Mouse (Mus musculus) stomach, embryonic 15.5 days (tissue): ENCODE data around the gene Olfr1375. TPM values are rescaled to one million over a fixed set of nuclear protein-coding genes. Genes with fewer than 3 reads are reported as not detected.

Source experiments
- ATAC-seq: fragments of 200-750 bp; cut with Nextera tagmentation; 2 replicates; pipeline ENCODE4 v1.8.0; 2017; ENCODE audit warnings: low read depth, moderate number of reproducible peaks, moderate TSS enrichment; ENCODE audit not compliant: insufficient read depth, low FRiP score
- H3K27ac ChIP-seq: fragments of 300-500 bp; sonication (generic); 2 replicates; pipeline ENCODE4 v1.5.1; 2015; ENCODE audit warnings: mild to moderate bottlenecking, inconsistent platforms
- H3K27me3 ChIP-seq: fragments of 300-500 bp; sonication (generic); replicated peaks from 2 replicates; pipeline ENCODE4 v1.6.1; 2015; ENCODE audit warnings: inconsistent platforms
- H3K36me3 ChIP-seq: fragments of 300-500 bp; sonication (generic); 2 replicates; pipeline ENCODE4 v1.6.1; 2015; ENCODE audit warnings: inconsistent platforms
- H3K4me1 ChIP-seq: fragments of 300-500 bp; sonication (generic); 2 replicates; pipeline ENCODE4 v1.6.1; 2015; ENCODE audit warnings: inconsistent platforms
- H3K4me2 ChIP-seq: fragments of 300-500 bp; sonication (generic); 2 replicates; pipeline ENCODE4 v1.6.1; 2015; ENCODE audit warnings: mild to moderate bottlenecking, inconsistent platforms
- H3K4me3 ChIP-seq: fragments of 300-500 bp; sonication (generic); replicated peaks from 2 replicates; pipeline ENCODE4 v1.5.1; 2015; ENCODE audit warnings: inconsistent platforms
- H3K9ac ChIP-seq: fragments of 300-500 bp; sonication (generic); 2 replicates; pipeline ENCODE4 v1.6.1; 2015; ENCODE audit warnings: inconsistent platforms
- H3K9me3 ChIP-seq: fragments of 300-500 bp; sonication (generic); 2 replicates; pipeline ENCODE4 v1.6.1; 2016; ENCODE audit warnings: inconsistent platforms
- WGBS: fragments of 180-500 bp; shearing (Covaris S2); methylation state at CpG from one replicate; pipeline ENCODE4 v1.1.7; 2015; 5-methylcytosine and 5-hydroxymethylcytosine counted together
- polyA plus RNA-seq: library from polyadenylated mRNA; unstranded; fragments of >200 nt; fragmentation: Nextera tagmentation; extraction: Ambion mirVana; gene quantifications from 2 replicates; pipeline ENCODE4 v1.2.1, GENCODE M21; 2015

The Olfr1375 gene
- polyA plus RNA-seq, 1 experiment from 2014 or later: not detected

DNA sequence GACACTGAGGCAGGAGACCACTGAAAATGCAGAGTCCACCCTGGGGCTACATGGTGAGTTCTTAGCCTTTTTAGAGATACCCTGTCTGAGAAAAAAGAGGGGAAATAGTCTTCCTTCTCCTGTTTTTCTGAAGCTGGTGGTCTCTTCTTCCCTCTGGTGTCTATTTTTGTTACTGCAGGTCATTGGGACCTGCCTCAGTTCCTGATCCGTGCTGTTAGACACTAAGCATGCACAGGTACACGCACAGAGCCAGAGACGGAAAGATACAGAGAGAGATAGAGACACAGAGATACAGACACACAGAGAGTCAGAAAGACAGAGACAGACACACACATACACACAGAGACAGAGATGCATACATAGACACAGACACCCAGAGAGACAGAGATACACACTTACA, 5.3 kb downstream of the Olfr1375 start:
- no peak for ATAC-seq
- H3K4me3 ChIP-seq: no peak overlapping the region

DNA sequence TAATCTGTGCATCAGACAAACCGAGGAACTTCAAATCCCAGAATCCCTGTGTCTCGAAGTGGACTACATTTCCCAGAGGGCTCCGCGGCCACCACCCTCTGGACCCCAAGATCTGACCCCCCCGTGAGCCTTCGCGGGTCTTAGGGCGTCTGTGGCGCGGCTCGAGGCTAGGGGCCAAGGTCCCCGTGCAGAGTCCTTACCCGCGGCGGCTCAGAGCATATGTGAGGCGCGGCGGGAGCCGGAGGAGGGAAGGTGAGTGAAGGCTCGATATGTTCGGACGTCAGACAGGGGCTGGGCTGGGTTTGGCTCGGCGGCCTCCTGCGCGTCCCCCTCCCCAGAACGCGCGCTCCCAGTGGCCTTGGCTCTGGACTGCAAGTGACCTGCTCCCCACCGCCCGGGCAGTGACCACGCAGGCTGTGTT, 11.3 kb downstream of the Olfr1375 start, which contains the start of gene Zfp354a:
Zfp354a (plus strand) TSS at position 107 of the 421 bp plus-strand sequence.
- WGBS: 1% methylated on average over 32 of the region's 32 CpGs
- peak within 1 kb of the TSS; percentile 82 for H3K4me2 ChIP-seq
- no peaks in the 10 kb centered on the region for H3K36me3 ChIP-seq
- no peaks in the 10 kb centered on the region for H3K27me3 ChIP-seq
- peak within 1 kb of the TSS; percentile 64 for H3K9ac ChIP-seq
- H3K4me3 ChIP-seq: peak within 1 kb of the TSS; percentile 82
- H3K9me3 ChIP-seq: no peaks in the 10 kb centered on the region
- H3K4me1 ChIP-seq: peaks cover 5% of the 10 kb centered on the region; the same call in 1 of the 2 replicates
- ATAC-seq: peak; percentile 83
- 0 out of 2 replicates have a peak within 1 kb of the TSS, but pooled peaks have one; percentile 35 for H3K27ac ChIP-seq

More for the DNA sequence above, 5.3 kb downstream of the Olfr1375 start:
- Histone ChIP-seq H3K4me2 (no peak overlapping the region), H3K27me3 (no peaks in the 10 kb centered on the region), H3K4me1 (no peaks in the 10 kb centered on the region), H3K9ac (no peak overlapping the region), H3K27ac (no peak overlapping the region), H3K36me3 (no peaks in the 10 kb centered on the region), H3K9me3 (no peaks in the 10 kb centered on the region)
- 32% methylated on average over 3 of the region's 3 CpGs for WGBS

DNA sequence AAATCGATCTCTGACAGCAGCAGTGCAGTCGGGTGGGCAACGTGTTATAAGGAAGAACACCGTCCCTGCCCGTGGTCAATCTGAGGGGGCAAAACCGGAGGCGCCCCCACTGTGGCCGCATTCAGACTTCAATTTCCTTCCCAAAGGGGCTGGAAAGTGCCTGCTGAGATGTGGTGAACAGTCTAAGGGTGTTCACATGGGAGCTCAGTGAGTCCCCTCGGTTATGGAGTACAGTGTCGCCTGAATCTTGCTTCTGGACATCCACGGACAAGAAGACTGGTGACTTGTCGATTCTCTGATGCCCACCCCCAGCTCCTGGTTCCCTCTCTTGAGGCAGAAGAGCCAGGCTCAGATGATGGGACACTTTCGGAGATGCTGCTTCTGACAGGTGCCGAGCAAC, 11.7 kb downstream of the Olfr1375 start:
- no peaks in the 10 kb centered on the region for H3K36me3 ChIP-seq
- peak overlapping the region; percentile 64 for H3K9ac ChIP-seq
- peaks cover 5% of the 10 kb centered on the region; the same call in 1 of the 2 replicates for H3K4me1 ChIP-seq
- H3K27ac ChIP-seq: 0 out of 2 replicates have a peak overlapping the region, but pooled peaks have one; percentile 35
- no peaks in the 10 kb centered on the region for H3K27me3 ChIP-seq
- no peaks in the 10 kb centered on the region for H3K9me3 ChIP-seq
- WGBS: 12% methylated on average over 14 of the region's 14 CpGs
- peak overlapping the region; percentile 82 for H3K4me2 ChIP-seq
- peak; percentile 21; the same call in 1 of the 2 replicates for ATAC-seq
- H3K4me3 ChIP-seq: peak overlapping the region; percentile 82

DNA sequence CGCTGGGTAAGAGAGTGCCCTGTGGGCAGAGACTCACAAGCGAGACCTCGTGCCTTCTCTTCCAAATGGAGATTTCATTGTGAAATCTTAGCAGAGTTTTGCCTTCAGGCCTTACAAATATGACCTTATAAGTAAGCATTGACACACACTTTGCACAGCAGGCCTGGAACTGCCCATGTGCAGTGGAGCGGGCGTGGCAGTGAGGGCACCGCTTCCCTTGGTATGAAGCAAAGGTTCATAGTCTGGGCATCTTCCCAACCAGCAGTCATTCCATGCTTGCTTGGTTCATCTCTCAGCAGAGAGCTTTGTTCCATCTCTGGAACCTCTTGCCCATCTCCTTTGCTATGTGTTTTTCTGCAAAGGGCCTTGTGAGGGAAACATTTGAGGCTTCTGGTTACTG, 13.1 kb downstream of the Olfr1375 start:
- Histone ChIP-seq H3K36me3 (no peaks in the 10 kb centered on the region), H3K9me3 (no peaks in the 10 kb centered on the region), H3K9ac (no peak overlapping the region), H3K4me3 (no peak overlapping the region), H3K4me1 (peaks cover 5% of the 10 kb centered on the region; the same call in 1 of the 2 replicates), H3K27ac (no peak overlapping the region), H3K27me3 (no peaks in the 10 kb centered on the region), H3K4me2 (no peak overlapping the region)
- 93% methylated on average over 6 of the region's 6 CpGs for WGBS
- no peak for ATAC-seq

DNA sequence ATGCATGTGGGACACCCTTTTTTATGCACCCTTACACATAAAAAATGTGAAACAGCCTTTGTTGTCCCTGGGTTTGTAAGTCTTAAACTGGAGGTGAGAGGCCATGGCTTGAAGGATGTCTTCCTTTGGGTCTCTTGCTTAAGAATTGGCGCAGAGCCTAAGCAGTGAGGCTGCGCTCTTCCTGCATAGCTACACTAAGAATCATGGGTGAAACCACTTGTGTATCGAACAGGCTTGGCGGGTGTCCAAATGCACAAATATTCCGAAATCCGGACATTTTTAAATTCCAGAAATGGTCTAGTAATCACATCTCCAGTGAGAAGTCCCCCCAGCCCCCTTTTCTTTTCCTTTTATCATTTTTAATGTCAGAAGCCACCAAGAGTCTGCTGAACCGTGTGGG, 15.4 kb downstream of the Olfr1375 start:
- ATAC-seq: no peak

DNA sequence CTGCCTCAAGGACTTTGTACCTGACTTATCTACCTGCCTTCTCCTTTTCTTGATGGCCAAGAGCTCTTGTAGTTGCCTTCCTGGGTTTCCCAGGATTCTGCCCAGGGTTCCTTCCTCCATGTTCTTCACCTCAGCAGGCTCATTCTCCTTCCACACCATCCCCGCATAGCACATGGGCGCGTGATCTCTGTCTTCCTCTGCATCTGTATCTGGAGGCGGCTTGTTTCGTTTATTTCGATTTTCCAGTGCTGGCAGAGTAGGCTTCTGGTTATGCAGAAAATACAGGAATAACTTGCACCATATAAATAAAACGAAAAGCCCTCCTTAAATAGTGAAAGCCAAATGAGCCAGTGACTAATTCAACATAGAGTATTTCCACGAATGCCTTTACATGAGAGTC, 15.9 kb downstream of the Olfr1375 start:
- WGBS: 94% methylated on average over 8 of the region's 8 CpGs
- H3K27ac ChIP-seq: no peak overlapping the region
- peaks cover 5% of the 10 kb centered on the region; the same call in 1 of the 2 replicates for H3K4me1 ChIP-seq
- no peak overlapping the region for H3K4me3 ChIP-seq
- ATAC-seq: no peak
- H3K36me3 ChIP-seq: 0 out of 2 replicates have a peak, but pooled peaks cover 6% of the 10 kb centered on the region
- no peak overlapping the region for H3K9ac ChIP-seq
- no peak overlapping the region for H3K4me2 ChIP-seq
- H3K27me3 ChIP-seq: no peaks in the 10 kb centered on the region
- no peaks in the 10 kb centered on the region for H3K9me3 ChIP-seq

More for the DNA sequence above, 15.4 kb downstream of the Olfr1375 start:
- Histone ChIP-seq H3K4me2 (no peak overlapping the region), H3K36me3 (0 out of 2 replicates have a peak, but pooled peaks cover under 1% of the 10 kb centered on the region), H3K9ac (no peak overlapping the region), H3K27ac (no peak overlapping the region), H3K4me3 (no peak overlapping the region), H3K4me1 (peaks cover 5% of the 10 kb centered on the region; the same call in 1 of the 2 replicates), H3K9me3 (no peaks in the 10 kb centered on the region), H3K27me3 (no peaks in the 10 kb centered on the region)
- 52% methylated on average over 7 of the region's 7 CpGs for WGBS

DNA sequence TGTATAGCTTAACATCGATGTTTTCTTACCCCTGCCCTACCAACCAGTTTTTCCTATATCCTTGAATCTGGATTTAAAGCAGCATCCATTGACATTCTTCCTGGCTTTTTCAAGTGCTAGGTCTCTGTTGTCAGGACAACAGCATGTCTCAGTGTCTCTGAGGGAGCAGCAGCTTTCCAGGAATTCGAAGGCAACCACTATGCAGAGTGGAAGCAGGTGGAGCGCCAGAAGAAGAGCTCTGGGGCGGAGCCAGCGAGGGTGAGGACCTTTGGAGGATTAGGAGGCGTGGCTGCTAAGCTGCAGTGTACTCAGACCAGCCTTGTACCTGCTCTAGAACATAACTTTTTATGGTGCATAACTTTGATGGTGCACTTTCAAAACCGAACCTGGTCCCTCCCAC, 36.6 kb downstream of the Olfr1375 start:
- H3K9me3 ChIP-seq: no peaks in the 10 kb centered on the region
- no peak overlapping the region for H3K4me2 ChIP-seq
- H3K4me3 ChIP-seq: no peak overlapping the region
- H3K9ac ChIP-seq: no peak overlapping the region
- no peaks in the 10 kb centered on the region for H3K36me3 ChIP-seq
- H3K27ac ChIP-seq: no peak overlapping the region
- no peak for ATAC-seq
- WGBS: 45% methylated on average over 7 of the region's 7 CpGs
- no peaks in the 10 kb centered on the region for H3K27me3 ChIP-seq
- no peaks in the 10 kb centered on the region for H3K4me1 ChIP-seq

DNA sequence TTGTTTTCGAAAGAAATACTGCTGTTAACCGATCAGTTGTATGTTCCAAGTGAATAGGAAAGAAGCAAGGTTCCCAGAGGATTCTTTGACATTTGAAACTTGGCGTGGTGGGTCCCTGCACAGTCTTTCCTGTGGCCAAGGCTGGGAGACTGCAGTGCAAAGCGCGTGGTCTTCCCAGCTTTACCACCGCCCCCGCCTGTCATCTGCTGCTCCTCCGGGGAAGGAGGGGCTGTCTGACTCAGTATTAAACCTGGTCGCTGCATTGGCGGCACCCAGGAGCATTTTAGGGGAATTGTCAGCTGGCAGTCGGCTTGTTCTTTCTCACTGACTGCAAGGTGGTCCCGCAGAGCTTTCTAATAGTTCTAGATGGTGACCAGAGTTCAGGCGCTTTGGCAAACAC, 37.4 kb downstream of the Olfr1375 start:
- H3K27ac ChIP-seq: no peak overlapping the region
- no peaks in the 10 kb centered on the region for H3K9me3 ChIP-seq
- no peak overlapping the region for H3K4me2 ChIP-seq
- no peaks in the 10 kb centered on the region for H3K4me1 ChIP-seq
- no peaks in the 10 kb centered on the region for H3K36me3 ChIP-seq
- no peak overlapping the region for H3K4me3 ChIP-seq
- WGBS: 56% methylated on average over 13 of the region's 13 CpGs
- no peaks in the 10 kb centered on the region for H3K27me3 ChIP-seq
- ATAC-seq: no peak
- no peak overlapping the region for H3K9ac ChIP-seq

Other genes with a start within 250 kb of the Olfr1375 start
- gene Zfp354c, start 220.4 kb upstream of the Olfr1375 start, polyA plus RNA-seq: 19.8 and 22.0 TPM in 2 replicates
- 0.52 and 0.58 TPM in 2 replicates for gene Zfp879, start 206.6 kb upstream of the Olfr1375 start, polyA plus RNA-seq
- 0.09 and 0.18 TPM in 2 replicates for gene Grm6, start 197.4 kb upstream of the Olfr1375 start, polyA plus RNA-seq
- gene Zfp454, start 160.5 kb upstream of the Olfr1375 start, polyA plus RNA-seq: 5.6 and 5.7 TPM in 2 replicates
- 9.5 and 11.0 TPM in 2 replicates for gene Zfp2, start 131.9 kb upstream of the Olfr1375 start, polyA plus RNA-seq
- 1.0 and 1.3 TPM in 2 replicates for gene Zfp354b, start 116.5 kb upstream of the Olfr1375 start, polyA plus RNA-seq
- not detected in 2 replicates for gene 4933414I15Rik, start 104.3 kb upstream of the Olfr1375 start, polyA plus RNA-seq
- not detected in 2 replicates for gene Prop1, start 94.3 kb upstream of the Olfr1375 start, polyA plus RNA-seq
- not detected in 2 replicates for gene Olfr1378, start 81.6 kb upstream of the Olfr1375 start, polyA plus RNA-seq
- not detected in 2 replicates for gene Olfr1377, start 66.1 kb upstream of the Olfr1375 start, polyA plus RNA-seq
- not detected in 2 replicates for gene Olfr51, start 44.5 kb upstream of the Olfr1375 start, polyA plus RNA-seq
- not detected in 2 replicates for gene Olfr54, start 33.9 kb upstream of the Olfr1375 start, polyA plus RNA-seq
- gene Zfp354a, start 11.1 kb downstream of the Olfr1375 start, polyA plus RNA-seq: 6.3 and 9.4 TPM in 2 replicates
- gene Gm12569, start 172.4 kb downstream of the Olfr1375 start, polyA plus RNA-seq: not detected in 2 replicates
- 106 and 107 TPM in 2 replicates for gene Clk4, start 213.6 kb downstream of the Olfr1375 start, polyA plus RNA-seq
- 0.28 and 0.72 TPM in 2 replicates for gene BC049762, start 214.9 kb downstream of the Olfr1375 start, polyA plus RNA-seq
- 18.6 and 21.2 TPM in 2 replicates for gene Col23a1, start 241.8 kb downstream of the Olfr1375 start, polyA plus RNA-seq